Mouse (Mus musculus) spleen, adult 2 months (tissue): ENCODE results near the gene Bdnf.

Experiments
- CTCF ChIP-seq: fragments of 200-500 bp; IDR thresholded peaks from 2 replicates; pipeline ENCODE4 v1.5.1; 2011; ENCODE audit warnings: mild to moderate bottlenecking, inconsistent platforms; ENCODE audit not compliant: insufficient read depth, insufficient read length, insufficient replicate concordance; ENCODE audit errors: extremely low read depth
- POLR2A ChIP-seq: fragments of 200-500 bp; IDR thresholded peaks from 2 replicates; pipeline ENCODE4 v1.6.1; 2011; ENCODE audit warnings: low read depth, low read length, inconsistent platforms

DNA sequence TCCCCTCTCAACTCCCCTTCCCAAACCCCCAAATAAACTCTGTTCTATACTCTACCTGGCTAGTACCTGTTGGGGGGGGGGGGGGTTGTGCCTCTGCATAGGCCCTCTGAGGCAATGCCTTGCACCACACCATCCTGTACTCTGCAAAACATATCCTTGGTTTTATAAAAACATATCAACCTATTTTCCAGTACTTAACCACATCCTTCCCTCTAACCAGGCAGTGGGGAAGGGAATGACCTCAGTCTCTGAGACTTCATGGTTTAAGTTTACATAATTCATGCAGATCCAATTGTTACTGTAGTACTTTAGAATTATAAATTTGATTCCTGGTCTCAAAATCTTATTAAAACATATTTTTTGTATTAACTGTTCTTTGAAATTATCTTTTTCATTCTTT lies 75.5 kb downstream of the Bdnf start:
- no peak for TF ChIP-seq POLR2A
- no peak for TF ChIP-seq CTCF
